Mouse (Mus musculus) liver, embryonic 11.5 days (tissue): ENCODE data around the gene Stk24. TPM values are rescaled to one million over a fixed set of nuclear protein-coding genes. Genes with fewer than 3 reads are reported as not detected.

Experiments
- ATAC-seq: fragments of 200-750 bp; cut with Nextera tagmentation; replicated peaks from 2 replicates; pipeline ENCODE4 v1.8.0; 2017; ENCODE audit warnings: moderate number of reproducible peaks, mild to moderate bottlenecking, moderate TSS enrichment, moderate library complexity; ENCODE audit not compliant: low FRiP score
- DNase-seq: peaks from one replicate; pipeline ENCODE4 v3.0.0-alpha.2; 2017; ENCODE audit warnings: low spot score
- H3K27ac ChIP-seq: fragments of 300-500 bp; sonication (generic); 2 replicates; pipeline ENCODE4 v1.5.1; 2014; ENCODE audit warnings: mild to moderate bottlenecking, low read depth, low read length, control low read depth
- H3K27me3 ChIP-seq: fragments of 300-500 bp; sonication (generic); replicated peaks from 2 replicates; pipeline ENCODE4 v1.6.1; 2014; ENCODE audit warnings: low read length, mixed read lengths; ENCODE audit not compliant: control insufficient read depth, insufficient read depth
- H3K36me3 ChIP-seq: fragments of 300-500 bp; sonication (generic); 2 replicates; pipeline ENCODE4 v1.6.1; 2014; ENCODE audit warnings: mild to moderate bottlenecking, low read length, moderate library complexity, mixed read lengths; ENCODE audit not compliant: control insufficient read depth, insufficient read depth
- H3K4me1 ChIP-seq: fragments of 300-500 bp; sonication (generic); replicated peaks from 2 replicates; pipeline ENCODE4 v1.6.1; 2014; ENCODE audit warnings: low read length, mixed read lengths; ENCODE audit not compliant: control insufficient read depth, insufficient read depth
- H3K4me2 ChIP-seq: fragments of 300-500 bp; sonication (generic); 2 replicates; pipeline ENCODE4 v1.6.1; 2014; ENCODE audit warnings: mild to moderate bottlenecking, control low read depth, moderate library complexity
- H3K4me3 ChIP-seq: fragments of 300-500 bp; sonication (generic); 2 replicates; pipeline ENCODE4 v1.5.1; 2014; ENCODE audit warnings: low read depth, low read length, control low read depth
- H3K9ac ChIP-seq: fragments of 300-500 bp; sonication (generic); 2 replicates; pipeline ENCODE4 v1.6.1; 2014; ENCODE audit warnings: low read depth, low read length, control low read depth
- H3K9me3 ChIP-seq: fragments of 300-500 bp; sonication (generic); 2 replicates; pipeline ENCODE4 v1.6.1; 2016; ENCODE audit warnings: low read length, inconsistent platforms, mixed read lengths; ENCODE audit not compliant: control insufficient read depth
- WGBS: fragments of 180-500 bp; shearing (Covaris S2); extraction: QIAGEN DNeasy Blood & Tissue Kit; methylation state at CpG from one replicate; pipeline ENCODE4 v1.1.7; 2014; 5-methylcytosine and 5-hydroxymethylcytosine counted together
- polyA plus RNA-seq: library from polyadenylated mRNA; unstranded; fragments of >200 nt; fragmentation: Nextera tagmentation; extraction: Ambion mirVana; gene quantifications from 2 replicates; pipeline ENCODE4 v1.2.1, GENCODE M21; 2014

Stk24 gene
- polyA plus RNA-seq, 1 experiment from 2014 or later = 51.3 TPM

- ATAC-seq (no peak), DNase-seq (no peak)
- no peak overlapping the region for H3K27ac ChIP-seq
- H3K9me3 ChIP-seq = no peaks in the 10 kb centered on the region
- H3K9ac ChIP-seq = no peak overlapping the region
- no peaks in the 10 kb centered on the region for H3K27me3 ChIP-seq
- H3K4me3 ChIP-seq = no peak overlapping the region
- 74% methylated on average over 5 of the region's 5 CpGs for WGBS
- H3K4me1 ChIP-seq = peaks cover 30% of the 10 kb centered on the region
- no peak overlapping the region for H3K4me2 ChIP-seq
- H3K36me3 ChIP-seq = no peaks in the 10 kb centered on the region
Measured at GRCm38 (mm10) chr14:121322150-121322549, 57.7 kb downstream of the Stk24 start.

- H3K4me3 ChIP-seq = no peak overlapping the region
- H3K36me3 ChIP-seq = no peaks in the 10 kb centered on the region
- H3K27ac ChIP-seq = no peak overlapping the region
- ATAC-seq (no peak), DNase-seq (no peak)
- H3K4me1 ChIP-seq = peaks cover 34% of the 10 kb centered on the region
- no peak overlapping the region for H3K9ac ChIP-seq
- 32% methylated on average over 5 of the region's 5 CpGs for WGBS
- H3K9me3 ChIP-seq = no peaks in the 10 kb centered on the region
- no peaks in the 10 kb centered on the region for H3K27me3 ChIP-seq
- H3K4me2 ChIP-seq = no peak overlapping the region
Measured at GRCm38 (mm10) chr14:121318382-121318781, 61.4 kb downstream of the Stk24 start.

DNA sequence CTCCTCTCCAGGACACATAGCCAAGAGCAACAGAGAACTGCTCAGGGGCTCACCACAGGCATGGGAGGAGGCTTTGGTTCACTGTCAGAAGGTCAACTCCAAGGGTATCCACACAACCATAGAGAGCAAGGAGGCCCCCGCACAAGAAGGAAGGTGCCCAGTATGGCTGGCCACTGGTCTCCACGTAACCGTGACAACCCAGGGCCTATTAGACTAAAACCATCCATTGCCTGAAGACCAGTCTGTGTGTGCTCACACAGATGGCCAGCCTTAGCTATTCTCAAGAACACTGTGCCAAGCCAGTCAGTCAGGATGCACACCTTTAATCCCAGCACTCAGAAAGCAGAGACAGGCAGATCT is 62.5 kb downstream of the Stk24 start:
- no peak for ATAC-seq

DNA sequence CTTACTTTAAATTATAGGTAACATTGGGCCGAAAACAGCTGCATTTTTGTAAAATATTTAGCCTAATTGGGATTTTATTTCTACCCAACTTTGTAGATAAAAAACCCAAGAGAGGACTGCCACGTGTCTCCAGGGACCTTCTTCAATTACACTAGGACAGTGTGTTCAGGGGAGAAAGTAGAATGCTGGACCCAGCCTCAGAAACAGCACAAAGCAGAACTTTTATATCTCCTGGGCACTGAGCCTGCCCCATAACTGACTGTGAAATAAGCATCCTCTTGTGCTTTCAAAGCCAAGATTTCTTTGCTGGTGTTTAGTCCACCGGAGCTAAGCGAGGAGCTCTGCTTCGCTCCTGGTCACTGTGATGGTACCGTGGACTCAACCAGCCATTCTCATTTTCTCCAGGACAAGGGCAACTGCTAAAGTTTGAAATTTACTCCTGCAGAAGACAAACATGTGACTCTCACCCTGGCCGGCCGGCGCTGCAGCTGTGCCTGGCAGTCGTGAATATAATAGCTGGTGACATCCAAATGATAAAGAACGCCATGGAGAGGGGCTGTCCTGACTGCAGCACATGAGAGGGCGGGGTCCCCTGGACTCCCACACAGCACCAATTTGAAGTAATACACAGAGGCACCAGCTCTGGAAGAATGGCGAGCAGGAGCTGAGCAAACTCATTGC is 63.0 kb downstream of the Stk24 start:
- Histone ChIP-seq H3K36me3 (no peaks in the 10 kb centered on the region), H3K4me3 (no peak overlapping the region), H3K4me2 (no peak overlapping the region), H3K9ac (no peak overlapping the region), H3K27ac (0 out of 2 replicates have a peak overlapping the region, but pooled peaks have one; percentile 13), H3K27me3 (no peaks in the 10 kb centered on the region), H3K9me3 (no peaks in the 10 kb centered on the region), H3K4me1 (peaks cover 29% of the 10 kb centered on the region)
- no peak for DNase-seq
- WGBS = 69% methylated on average over 13 of the region's 13 CpGs
- ATAC-seq = no peak

More for the DNA sequence above, 62.5 kb downstream of the Stk24 start:
- Histone ChIP-seq H3K4me1 (peaks cover 30% of the 10 kb centered on the region), H3K27ac (0 out of 2 replicates have a peak overlapping the region, but pooled peaks have one; percentile 13), H3K4me3 (no peak overlapping the region), H3K27me3 (no peaks in the 10 kb centered on the region), H3K36me3 (no peaks in the 10 kb centered on the region), H3K9ac (no peak overlapping the region), H3K9me3 (no peaks in the 10 kb centered on the region), H3K4me2 (no peak overlapping the region)
- WGBS = 93% methylated on average over 3 of the region's 3 CpGs
- no peak for DNase-seq

DNA sequence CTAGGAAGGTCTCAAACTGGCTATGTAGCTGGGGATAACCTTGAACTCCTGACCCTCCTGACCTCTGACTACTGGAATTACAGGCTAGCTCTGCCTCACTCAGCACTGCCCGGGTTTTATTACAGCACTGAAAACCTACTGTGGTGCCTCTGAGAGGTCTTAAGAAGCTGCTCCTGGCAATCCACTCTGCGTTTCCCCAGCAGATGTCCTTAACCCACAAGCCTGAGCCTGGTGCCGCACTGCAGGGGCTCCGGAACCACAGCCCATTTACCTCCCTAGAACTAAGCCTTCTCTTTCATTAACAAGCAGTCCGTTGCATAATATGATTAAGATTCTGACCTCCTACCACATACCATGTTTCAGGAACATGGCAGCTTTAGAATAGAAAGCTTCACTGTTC is 63.7 kb downstream of the Stk24 start:
- no peak overlapping the region for H3K9ac ChIP-seq
- H3K27ac ChIP-seq = no peak overlapping the region
- ATAC-seq (no peak), DNase-seq (no peak)
- no peak overlapping the region for H3K4me3 ChIP-seq
- WGBS = 82% methylated on average over 5 of the region's 5 CpGs
- H3K9me3 ChIP-seq = no peaks in the 10 kb centered on the region
- H3K27me3 ChIP-seq = no peaks in the 10 kb centered on the region
- H3K4me2 ChIP-seq = no peak overlapping the region
- peaks cover 36% of the 10 kb centered on the region for H3K4me1 ChIP-seq
- H3K36me3 ChIP-seq = no peaks in the 10 kb centered on the region

- H3K27ac ChIP-seq = no peak overlapping the region
- no peaks in the 10 kb centered on the region for H3K36me3 ChIP-seq
- 79% methylated on average over 3 of the region's 3 CpGs for WGBS
- ATAC-seq (no peak), DNase-seq (no peak)
- no peak overlapping the region for H3K9ac ChIP-seq
- no peaks in the 10 kb centered on the region for H3K9me3 ChIP-seq
- no peak overlapping the region for H3K4me2 ChIP-seq
- H3K27me3 ChIP-seq = no peaks in the 10 kb centered on the region
- H3K4me1 ChIP-seq = peaks cover 43% of the 10 kb centered on the region
- no peak overlapping the region for H3K4me3 ChIP-seq
Measured at GRCm38 (mm10) chr14:121314934-121315333, 64.9 kb downstream of the Stk24 start.

DNA sequence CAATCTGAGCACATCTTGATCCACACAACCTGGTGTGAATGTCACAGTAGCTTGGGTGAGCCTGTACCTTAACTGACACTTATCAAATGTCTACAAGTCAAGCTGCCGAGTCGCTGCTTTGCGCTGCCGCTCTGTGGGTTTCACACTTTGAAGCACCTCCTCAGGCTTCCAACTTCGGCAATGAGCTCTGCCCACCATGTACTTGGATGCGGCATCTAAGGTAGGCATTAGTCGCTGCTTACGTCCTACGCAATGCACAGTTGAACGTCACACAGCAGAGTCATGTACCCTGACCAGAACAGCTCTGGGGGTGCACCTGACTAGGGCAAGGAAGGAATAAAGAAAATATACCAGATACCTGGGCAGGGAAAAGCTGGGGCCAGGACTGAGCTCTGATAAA is 66.5 kb downstream of the Stk24 start:
- Histone ChIP-seq H3K9me3 (no peaks in the 10 kb centered on the region), H3K9ac (no peak overlapping the region), H3K4me2 (no peak overlapping the region), H3K4me1 (peaks cover 45% of the 10 kb centered on the region), H3K27me3 (no peaks in the 10 kb centered on the region), H3K36me3 (no peaks in the 10 kb centered on the region), H3K4me3 (no peak overlapping the region), H3K27ac (no peak overlapping the region)
- ATAC-seq = no peak
- WGBS = 90% methylated on average over 10 of the region's 10 CpGs
- DNase-seq = no peak

GRCm38 (mm10) chr14:121311083-121311482 is 68.7 kb downstream of the Stk24 start:
- Histone ChIP-seq H3K27ac (no peak overlapping the region), H3K4me3 (no peak overlapping the region), H3K4me2 (no peak overlapping the region), H3K27me3 (no peaks in the 10 kb centered on the region), H3K9me3 (no peaks in the 10 kb centered on the region), H3K4me1 (peaks cover 31% of the 10 kb centered on the region), H3K36me3 (peaks cover 3% of the 10 kb centered on the region; the same call in 1 of the 2 replicates), H3K9ac (no peak overlapping the region)
- no peak for DNase-seq
- no peak for ATAC-seq
- WGBS = 73% methylated on average over 2 of the region's 2 CpGs

DNA sequence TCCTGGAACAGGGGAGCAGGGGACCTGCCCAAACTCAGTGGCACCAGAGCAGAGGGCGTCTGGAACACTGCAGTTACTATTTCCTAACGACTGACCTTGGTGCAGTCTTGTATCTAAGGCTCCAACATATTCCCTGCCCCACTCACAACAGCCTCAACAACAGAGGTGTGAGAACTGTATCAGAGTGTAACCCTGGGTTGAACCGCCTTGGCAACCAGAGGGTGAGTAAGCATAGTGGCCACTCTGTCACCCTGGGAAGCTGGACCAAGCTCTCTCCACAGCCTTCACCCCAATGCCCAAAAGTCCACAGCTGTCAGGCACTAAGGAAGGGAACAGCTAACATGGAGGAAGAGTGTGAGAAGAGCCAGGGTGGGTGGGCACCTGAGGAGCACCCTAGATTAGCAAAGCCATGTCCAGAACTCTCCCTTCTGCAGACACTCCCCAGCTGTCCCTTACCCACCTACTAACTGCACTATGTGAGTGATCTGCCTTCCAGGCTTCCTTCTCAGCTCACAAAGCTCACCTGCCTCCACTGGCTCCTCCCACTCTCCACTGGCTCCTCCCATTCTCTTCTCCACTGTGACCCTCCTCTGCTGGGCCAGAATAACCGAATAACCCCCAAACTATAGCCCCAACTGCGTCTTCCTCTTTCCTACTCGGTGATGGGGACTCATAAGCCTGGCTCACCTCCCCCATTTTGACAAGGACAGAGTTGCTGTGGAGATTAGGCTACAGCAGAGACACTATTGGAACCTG is 69.3 kb downstream of the Stk24 start:
- H3K27ac ChIP-seq = no peak overlapping the region
- H3K9ac ChIP-seq = no peak overlapping the region
- peaks cover 3% of the 10 kb centered on the region; the same call in 1 of the 2 replicates for H3K36me3 ChIP-seq
- peaks cover 30% of the 10 kb centered on the region for H3K4me1 ChIP-seq
- no peaks in the 10 kb centered on the region for H3K27me3 ChIP-seq
- no peak overlapping the region for H3K4me3 ChIP-seq
- WGBS = 74% methylated on average over 6 of the region's 6 CpGs
- no peak overlapping the region for H3K4me2 ChIP-seq
- DNase-seq = no peak
- no peak; the same call in 1 of the 2 replicates for ATAC-seq
- no peaks in the 10 kb centered on the region for H3K9me3 ChIP-seq
